Comparison of ENCODE assay signal across 24 mouse cellular contexts in genomic region chrX:126465838-126466237, GRCm38 (mm10).
A peak's percentile ranks its signal among the peaks of the same experiment; 100 is the strongest.
DNase-seq lines count a peak whose midpoint lies in the region; ATAC-seq and TF ChIP-seq lines count a peak whose summit lies in the region.
"Had no signal": no experiment of that assay in that cellular context is flagged by ENCODE, and none has a peak within 500 bp of the region (broad histone marks: within the 10 kb centered on the region; RNA-seq: fewer than 3 reads in every experiment).

No protein-coding gene starts in this region.

- no peaks in the 10 kb centered on the region for H3K27me3 ChIP-seq in hindbrain, embryonic 14.5 days (ENCODE audit: control insufficient read depth, insufficient read depth, low read length)
- no peaks in the 10 kb centered on the region for H3K27me3 ChIP-seq in hindbrain, embryonic 16.5 days (replicated peaks; ENCODE audit: control insufficient read depth, insufficient read depth, low read length)
- no peaks in the 10 kb centered on the region for H3K27me3 ChIP-seq in midbrain, embryonic 14.5 days (ENCODE audit: control insufficient read depth, insufficient read depth, low read length)
- no peaks in the 10 kb centered on the region for H3K27me3 ChIP-seq in midbrain, embryonic 10.5 days (ENCODE audit: low read depth, poor library complexity, severe bottlenecking)
- no peaks in the 10 kb centered on the region for H3K27me3 ChIP-seq in MEL (ENCODE audit: control insufficient read depth in 1 of 2, insufficient read depth in 2 of 2, low read length in 2 of 2)
- H3K27me3 ChIP-seq: embryonic facial prominence, embryonic 13.5 days; forebrain, embryonic 15.5 days; hindbrain, embryonic 13.5 days; intestine, embryonic 15.5 days; liver, embryonic 15.5 days had no signal

- no peak for TF ChIP-seq POLR2A in MEL (IDR thresholded peaks at IDR 0.05; ENCODE audit: control insufficient read depth in 1 of 2, insufficient read depth in 1 of 2, low read depth in 1 of 2, low read length in 2 of 2, poor library complexity in 1 of 2)

- H3K4me1 ChIP-seq in hindbrain, embryonic 14.5 days (replicated peaks; ENCODE audit: control insufficient read depth, insufficient read depth, low read length), result no peaks in the 10 kb centered on the region
- H3K4me1 ChIP-seq in hindbrain, embryonic 16.5 days (ENCODE audit: control insufficient read depth, insufficient read depth, low read depth, low read length), result no peaks in the 10 kb centered on the region
- no peaks in the 10 kb centered on the region for H3K4me1 ChIP-seq in midbrain, embryonic 14.5 days (ENCODE audit: control insufficient read depth, insufficient read depth, low read length)
- H3K4me1 ChIP-seq in midbrain, embryonic 10.5 days, result no peaks in the 10 kb centered on the region
- H3K4me1 ChIP-seq in MEL (ENCODE audit: control insufficient read depth in 1 of 2, insufficient read depth in 2 of 2, low read length in 2 of 2), result no peaks in the 10 kb centered on the region
- H3K4me1 ChIP-seq: embryonic facial prominence, embryonic 13.5 days; forebrain, embryonic 15.5 days; hindbrain, embryonic 13.5 days; intestine, embryonic 15.5 days; liver, embryonic 15.5 days had no signal

- DNase-seq in hindbrain, embryonic 14.5 days (ENCODE audit: low spot score), result peak; percentile 30
- DNase-seq in midbrain, embryonic 14.5 days, result peak; percentile 8
- no peak for DNase-seq in midbrain, embryonic 10.5 days (ENCODE audit: low spot score)
- DNase-seq in MEL (ENCODE audit: low read depth, low spot score), result peak; percentile 54
- no peak for DNase-seq in adrenal gland, adult (ENCODE audit: inconsistent age in 2 of 2, low spot score in 1 of 2)
- DNase-seq: adrenal gland, postnatal 14 days; cerebellum, adult 9-10 months; gastrocnemius, postnatal 36 days; kidney, adult 8-10 months; kidney, postnatal 25 days; thymus, adult 18-20 months; thymus, postnatal 36 days had no signal

- TF ChIP-seq EP300 in MEL (IDR thresholded peaks at IDR 0.05; ENCODE audit: low read depth in 1 of 2, low read length in 2 of 2), result no peak

- no peaks in the 10 kb centered on the region for H3K36me3 ChIP-seq in hindbrain, embryonic 14.5 days (replicated peaks; ENCODE audit: control insufficient read depth, insufficient read depth)
- no peaks in the 10 kb centered on the region for H3K36me3 ChIP-seq in hindbrain, embryonic 16.5 days (ENCODE audit: control insufficient read depth, insufficient read depth, low read length)
- H3K36me3 ChIP-seq in midbrain, embryonic 14.5 days (ENCODE audit: control insufficient read depth, insufficient read depth, low read length), result no peaks in the 10 kb centered on the region
- H3K36me3 ChIP-seq in midbrain, embryonic 10.5 days, result no peaks in the 10 kb centered on the region
- no peaks in the 10 kb centered on the region for H3K36me3 ChIP-seq in MEL (ENCODE audit: control insufficient read depth in 1 of 2, insufficient read depth in 2 of 2, low read length in 2 of 2)
- H3K36me3 ChIP-seq: embryonic facial prominence, embryonic 13.5 days; forebrain, embryonic 15.5 days; G1E; hindbrain, embryonic 13.5 days; intestine, embryonic 15.5 days; liver, embryonic 15.5 days had no signal

- no peak overlapping the region for H3K4me3 ChIP-seq in hindbrain, embryonic 14.5 days (replicated peaks; ENCODE audit: low read length)
- H3K4me3 ChIP-seq in hindbrain, embryonic 16.5 days (ENCODE audit: low read length), result no peak overlapping the region
- H3K4me3 ChIP-seq in midbrain, embryonic 14.5 days (replicated peaks; ENCODE audit: low read depth, low read length), result no peak overlapping the region
- no peak overlapping the region for H3K4me3 ChIP-seq in midbrain, embryonic 10.5 days
- no peak overlapping the region for H3K4me3 ChIP-seq in MEL (ENCODE audit: control insufficient read depth in 1 of 2, insufficient read depth in 1 of 2, low read depth in 2 of 2, low read length in 2 of 2)
- H3K4me3 ChIP-seq: embryonic facial prominence, embryonic 13.5 days; erythroblast, embryonic 14.5 days; forebrain, embryonic 15.5 days; hindbrain, embryonic 13.5 days; intestine, embryonic 15.5 days; liver, embryonic 15.5 days had no signal

- peak in 1 of 3 experiments; percentile 64; a peak in 2 of 6 replicates for TF ChIP-seq CTCF in MEL (IDR thresholded peaks at IDR 0.05 in 2 of 3, conservative IDR thresholded peaks at IDR 0.05 in 1 of 3; ENCODE audit: control insufficient read depth in 1 of 3, insufficient read depth in 1 of 3, low read depth in 2 of 3, low read length in 3 of 3, poor library complexity in 1 of 3, severe bottlenecking in 1 of 3)

- no peak overlapping the region for H3K4me2 ChIP-seq in hindbrain, embryonic 14.5 days (replicated peaks)
- H3K4me2 ChIP-seq in hindbrain, embryonic 16.5 days (ENCODE audit: low read length), result no peak overlapping the region
- no peak overlapping the region for H3K4me2 ChIP-seq in midbrain, embryonic 14.5 days (ENCODE audit: low read length)
- H3K4me2 ChIP-seq: embryonic facial prominence, embryonic 13.5 days; forebrain, embryonic 15.5 days; hindbrain, embryonic 13.5 days; intestine, embryonic 15.5 days; liver, embryonic 15.5 days; midbrain, embryonic 11.5 days had no signal

- H3K27ac ChIP-seq in hindbrain, embryonic 14.5 days, result no peak overlapping the region
- no peak overlapping the region for H3K27ac ChIP-seq in hindbrain, embryonic 16.5 days (ENCODE audit: low read depth, low read length)
- H3K27ac ChIP-seq in midbrain, embryonic 14.5 days (replicated peaks; ENCODE audit: low read depth, low read length), result no peak overlapping the region
- no peak overlapping the region for H3K27ac ChIP-seq in midbrain, embryonic 10.5 days (replicated peaks)
- H3K27ac ChIP-seq in MEL (ENCODE audit: control insufficient read depth, low read depth, low read length), result no peak overlapping the region
- H3K27ac ChIP-seq: embryonic facial prominence, embryonic 13.5 days; forebrain, embryonic 15.5 days; hindbrain, embryonic 13.5 days; intestine, embryonic 15.5 days; liver, embryonic 15.5 days; macrophage had no signal

- peak; percentile 93 for TF ChIP-seq RAD21 in MEL (IDR thresholded peaks at IDR 0.05; ENCODE audit: low read depth, low read length)

- no peaks in the 10 kb centered on the region for H3K9me3 ChIP-seq in hindbrain, embryonic 14.5 days (ENCODE audit: control insufficient read depth, low read length)
- no peaks in the 10 kb centered on the region for H3K9me3 ChIP-seq in hindbrain, embryonic 16.5 days (ENCODE audit: control insufficient read depth, low read length)
- H3K9me3 ChIP-seq in midbrain, embryonic 14.5 days (ENCODE audit: control insufficient read depth, low read length), result no peaks in the 10 kb centered on the region
- H3K9me3 ChIP-seq in midbrain, embryonic 10.5 days (replicated peaks), result no peaks in the 10 kb centered on the region
- no peaks in the 10 kb centered on the region for H3K9me3 ChIP-seq in MEL (replicated peaks; ENCODE audit: insufficient read depth, low read length)
- H3K9me3 ChIP-seq: embryonic facial prominence, embryonic 13.5 days; forebrain, embryonic 15.5 days; G1E; hindbrain, embryonic 13.5 days; intestine, embryonic 15.5 days; liver, embryonic 15.5 days had no signal

- ATAC-seq in hindbrain, embryonic 14.5 days (ENCODE audit: low FRiP score), result no peak
- ATAC-seq in hindbrain, embryonic 16.5 days, result no peak
- no peak for ATAC-seq in midbrain, embryonic 14.5 days (ENCODE audit: low FRiP score, low TSS enrichment)
- no peak for ATAC-seq in megakaryocyte, adult 5-6 weeks (ENCODE audit: poor library complexity, severe bottlenecking)
- ATAC-seq: activated CD4-positive, CD25-positive, alpha-beta regulatory T cell, adult 4 months; forebrain, embryonic 15.5 days; intestine, embryonic 15.5 days had no signal

- no peak overlapping the region for H3K9ac ChIP-seq in hindbrain, embryonic 14.5 days
- H3K9ac ChIP-seq in hindbrain, embryonic 16.5 days (ENCODE audit: low read depth, low read length), result no peak overlapping the region
- no peak overlapping the region for H3K9ac ChIP-seq in midbrain, embryonic 14.5 days (replicated peaks; ENCODE audit: low read length)
- H3K9ac ChIP-seq in MEL (ENCODE audit: control insufficient read depth, low read depth, low read length, poor library complexity, severe bottlenecking), result no peak overlapping the region
- H3K9ac ChIP-seq: embryonic facial prominence, embryonic 13.5 days; forebrain, embryonic 15.5 days; hindbrain, embryonic 13.5 days; intestine, embryonic 15.5 days; liver, embryonic 15.5 days had no signal

- no peaks in the 10 kb centered on the region for H3K79me2 ChIP-seq in MEL (ENCODE audit: control insufficient read depth, insufficient read depth, low read length, poor library complexity)

- WGBS in hindbrain, embryonic 14.5 days, result 60% methylated on average over 2 of the region's 2 CpGs
- WGBS in hindbrain, embryonic 16.5 days, result 59% methylated on average over 2 of the region's 2 CpGs
- 50% methylated on average over 2 of the region's 2 CpGs for WGBS in midbrain, embryonic 14.5 days
- WGBS in midbrain, embryonic 10.5 days, result 60% methylated on average over 2 of the region's 2 CpGs

TF ChIP-seq in MEL, 35 proteins besides CTCF, POLR2A, EP300 and RAD21:
- TF ChIP-seq ZC3H11A (IDR thresholded peaks at IDR 0.05; ENCODE audit: low read depth, low read length), result peak; percentile 78
- no peak for TF ChIP-seq JUND (IDR thresholded peaks at IDR 0.05; ENCODE audit: low read depth, low read length)
- TF ChIP-seq MEF2A (IDR thresholded peaks at IDR 0.05; ENCODE audit: extremely low read depth, insufficient replicate concordance, low read depth, low read length, poor library complexity, severe bottlenecking), result no peak
- TF ChIP-seq MAX (IDR thresholded peaks at IDR 0.05; ENCODE audit: low read length), result no peak
- 0 out of 2 replicates have a peak, but pooled peaks have one; percentile 19 for TF ChIP-seq ZNF384 (IDR thresholded peaks at IDR 0.05; ENCODE audit: low read depth, low read length)
- peak; percentile 86 for TF ChIP-seq SMC3 (IDR thresholded peaks at IDR 0.05; ENCODE audit: low read depth, low read length)

Comparison
In these comparisons a context has a peak if more than half of its experiments do, and no peak if none do; other contexts are left out.
1. DNase-seq: peak in hindbrain, embryonic 14.5 days (single experiment), midbrain, embryonic 14.5 days (single experiment) and MEL (single experiment); none in midbrain, embryonic 10.5 days (single experiment) and adrenal gland, adult (0 of 2).